Mouse (Mus musculus) forebrain, postnatal 0 days (tissue): Measurements from ENCODE around the gene Dusp13. TPM values are rescaled to one million over a fixed set of nuclear protein-coding genes. Genes with fewer than 3 reads are reported as not detected.

Source experiments
- ATAC-seq: fragments of 200-750 bp; cut with Nextera tagmentation; 2 replicates; pipeline ENCODE4 v1.8.0; 2017; ENCODE audit warnings: mild to moderate bottlenecking, moderate library complexity
- DNase-seq: peaks from one replicate; pipeline ENCODE4 v3.0.0-alpha.2; 2015
- H3K27ac ChIP-seq: fragments of 300-500 bp; sonication (generic); 2 replicates; pipeline ENCODE4 v1.5.1; 2014; ENCODE audit warnings: low read depth, mild to moderate bottlenecking, antibody characterized with exemption, low read length, moderate library complexity, mixed read lengths
- H3K27me3 ChIP-seq: fragments of 300-500 bp; sonication (generic); 2 replicates; pipeline ENCODE4 v1.6.1; 2014; ENCODE audit warnings: mild to moderate bottlenecking, low read length, mixed read lengths; ENCODE audit not compliant: insufficient read depth
- H3K36me3 ChIP-seq: fragments of 300-500 bp; sonication (generic); 2 replicates; pipeline ENCODE4 v1.6.1; 2014; ENCODE audit warnings: mild to moderate bottlenecking, moderate library complexity; ENCODE audit not compliant: insufficient read depth
- H3K4me1 ChIP-seq: fragments of 300-500 bp; sonication (generic); 2 replicates; pipeline ENCODE4 v1.6.1; 2014; ENCODE audit warnings: antibody characterized with exemption; ENCODE audit not compliant: insufficient read depth
- H3K4me2 ChIP-seq: fragments of 300-500 bp; sonication (generic); 2 replicates; pipeline ENCODE4 v1.6.1; 2014; ENCODE audit warnings: low read depth, mild to moderate bottlenecking, moderate library complexity
- H3K4me3 ChIP-seq: fragments of 300-500 bp; sonication (generic); 2 replicates; pipeline ENCODE4 v1.5.1; 2014; ENCODE audit warnings: low read depth, low read length, mixed read lengths
- H3K9ac ChIP-seq: fragments of 300-500 bp; sonication (generic); 2 replicates; pipeline ENCODE4 v1.6.1; 2014; ENCODE audit warnings: mild to moderate bottlenecking
- H3K9me3 ChIP-seq: fragments of 300-500 bp; sonication (generic); 2 replicates; pipeline ENCODE4 v1.6.1; 2016; ENCODE audit warnings: low read length
- CTCF ChIP-seq: sonication (generic); IDR thresholded peaks from 2 replicates; pipeline ENCODE4 v1.5.1; 2016; ENCODE audit warnings: antibody characterized with exemption, control low read depth, low read depth
- WGBS: fragments of 180-500 bp; shearing (Covaris S2); extraction: QIAGEN DNeasy Blood & Tissue Kit; methylation state at CpG from one replicate; pipeline ENCODE4 v1.1.7; 2014; 5-methylcytosine and 5-hydroxymethylcytosine counted together
- polyA plus RNA-seq: library from polyadenylated mRNA; unstranded; fragments of >200 nt; fragmentation: Nextera tagmentation; extraction: Ambion mirVana; gene quantifications from 2 replicates; pipeline ENCODE4 v1.2.1, GENCODE M21; 2015
- total RNA-seq: library from RNA; depleted of rRNA; stranded (reverse); fragments of >200 nt; gene quantifications from 2 replicates; pipeline ENCODE4 v1.2.3, GENCODE M21; 2014

Gene Dusp13
- total and polyA plus RNA-seq, 2 experiments from 2014 or later = 0.23 to 0.57 TPM

GRCm38 (mm10) chr14:21786500-21786899 lies 35.5 kb upstream of the Dusp13 start:
- no peaks in the 10 kb centered on the region for H3K4me1 ChIP-seq
- ATAC-seq (no peak), DNase-seq (no peak)

GRCm38 (mm10) chr14:21776201-21776600 lies 25.2 kb upstream of the Dusp13 start:
- ATAC-seq (no peak), DNase-seq (no peak)
- Histone ChIP-seq H3K4me3 (no peak overlapping the region), H3K9ac (no peak overlapping the region), H3K9me3 (no peaks in the 10 kb centered on the region), H3K36me3 (peaks cover 25% of the 10 kb centered on the region), H3K4me1 (no peaks in the 10 kb centered on the region), H3K27me3 (no peaks in the 10 kb centered on the region), H3K27ac (no peak overlapping the region), H3K4me2 (no peak overlapping the region)
- no peak for TF ChIP-seq CTCF
- 92% methylated on average over 4 of the region's 4 CpGs for WGBS

More at GRCm38 (mm10) chr14:21786500-21786899, 35.5 kb upstream of the Dusp13 start:
- no peak overlapping the region for H3K4me2 ChIP-seq
- H3K27me3 ChIP-seq = no peaks in the 10 kb centered on the region
- WGBS = 44% methylated on average over 4 of the region's 4 CpGs
- no peak for TF ChIP-seq CTCF
- no peak overlapping the region for H3K4me3 ChIP-seq
- no peak overlapping the region for H3K27ac ChIP-seq
- H3K9me3 ChIP-seq = no peaks in the 10 kb centered on the region
- no peak overlapping the region for H3K9ac ChIP-seq
- H3K36me3 ChIP-seq = peaks cover 12% of the 10 kb centered on the region; the same call in 1 of the 2 replicates

- DNase-seq (no peak), ATAC-seq (no peak)
- Histone ChIP-seq H3K4me3 (no peak overlapping the region), H3K27ac (no peak overlapping the region), H3K9ac (no peak overlapping the region), H3K4me2 (no peak overlapping the region), H3K36me3 (peaks cover 15% of the 10 kb centered on the region), H3K4me1 (no peaks in the 10 kb centered on the region), H3K27me3 (no peaks in the 10 kb centered on the region), H3K9me3 (no peaks in the 10 kb centered on the region)
- no peak for TF ChIP-seq CTCF
- WGBS = 52% methylated on average over 2 of the region's 2 CpGs
These were observed 23.0 kb upstream of the Dusp13 start for GRCm38 (mm10) chr14:21773946-21774345.

GRCm38 (mm10) chr14:21772506-21773281 lies 21.7 kb upstream of the Dusp13 start:
- no peaks in the 10 kb centered on the region for H3K4me1 ChIP-seq
- no peak for ATAC-seq
- H3K27ac ChIP-seq = no peak overlapping the region
- H3K4me3 ChIP-seq = no peak overlapping the region
- peaks cover 12% of the 10 kb centered on the region for H3K36me3 ChIP-seq
- H3K4me2 ChIP-seq = no peak overlapping the region
- H3K9me3 ChIP-seq = no peaks in the 10 kb centered on the region
- no peak for TF ChIP-seq CTCF
- DNase-seq = no peak
- no peak overlapping the region for H3K9ac ChIP-seq
- no peaks in the 10 kb centered on the region for H3K27me3 ChIP-seq
- 65% methylated on average over 11 of the region's 11 CpGs for WGBS

- H3K4me3 ChIP-seq = no peak overlapping the region
- no peaks in the 10 kb centered on the region for H3K9me3 ChIP-seq
- ATAC-seq (no peak), DNase-seq (no peak)
- H3K36me3 ChIP-seq = no peaks in the 10 kb centered on the region
- H3K4me1 ChIP-seq = no peaks in the 10 kb centered on the region
- H3K9ac ChIP-seq = no peak overlapping the region
- TF ChIP-seq CTCF = no peak
- H3K4me2 ChIP-seq = no peak overlapping the region
- 89% methylated on average over 6 of the region's 6 CpGs for WGBS
- H3K27ac ChIP-seq = no peak overlapping the region
- no peaks in the 10 kb centered on the region for H3K27me3 ChIP-seq
These were observed 15.5 kb upstream of the Dusp13 start for GRCm38 (mm10) chr14:21766398-21766958.

- Histone ChIP-seq H3K27ac (no peak overlapping the region), H3K4me1 (no peaks in the 10 kb centered on the region), H3K27me3 (no peaks in the 10 kb centered on the region), H3K9me3 (no peaks in the 10 kb centered on the region), H3K9ac (no peak overlapping the region), H3K4me3 (no peak overlapping the region), H3K36me3 (no peaks in the 10 kb centered on the region), H3K4me2 (no peak overlapping the region)
- ATAC-seq (no peak), DNase-seq (no peak)
- 79% methylated on average over 7 of the region's 7 CpGs for WGBS
- no peak for TF ChIP-seq CTCF
These were observed 14.9 kb upstream of the Dusp13 start for GRCm38 (mm10) chr14:21765754-21766397.

- Histone ChIP-seq H3K9ac (no peak overlapping the region), H3K27ac (no peak overlapping the region), H3K36me3 (no peaks in the 10 kb centered on the region), H3K4me3 (no peak overlapping the region), H3K27me3 (no peaks in the 10 kb centered on the region), H3K9me3 (no peaks in the 10 kb centered on the region), H3K4me2 (no peak overlapping the region), H3K4me1 (no peaks in the 10 kb centered on the region)
- 70% methylated on average over 6 of the region's 6 CpGs for WGBS
- no peak for DNase-seq
- no peak for TF ChIP-seq CTCF
- ATAC-seq = no peak
These were observed 13.7 kb upstream of the Dusp13 start for GRCm38 (mm10) chr14:21764646-21765045.
